Mouse (Mus musculus): ENCODE data around the gene Klhl40.

The Klhl40 gene

GRCm38 (mm10) chr9:121784801-121785200, 7.4 kb downstream of the Klhl40 start:
- DNase-seq, result no peak

- no peak for DNase-seq
Measured at GRCm38 (mm10) chr9:121785261-121785660, 7.9 kb downstream of the Klhl40 start.

- DNase-seq, result no peak
Measured at GRCm38 (mm10) chr9:121786359-121786758, 9.0 kb downstream of the Klhl40 start.

GRCm38 (mm10) chr9:121791206-121791605, 13.8 kb downstream of the Klhl40 start:
- DNase-seq, result peak; percentile 45

- DNase-seq, result peak; percentile 57
Measured at GRCm38 (mm10) chr9:121791757-121792521, 14.5 kb downstream of the Klhl40 start, which contains the start of gene Hhatl. TSS of gene Hhatl (minus strand) at chr9:121792507.

- peak; percentile 57 for DNase-seq
Measured at GRCm38 (mm10) chr9:121794972-121795539, 17.6 kb downstream of the Klhl40 start.

GRCm38 (mm10) chr9:121797722-121798121, 20.3 kb downstream of the Klhl40 start:
- DNase-seq, result peak; percentile 66

GRCm38 (mm10) chr9:121798887-121799520, 21.6 kb downstream of the Klhl40 start:
- no peak for DNase-seq

GRCm38 (mm10) chr9:121802747-121803146, 25.3 kb downstream of the Klhl40 start:
- DNase-seq, result no peak

- no peak for DNase-seq
Measured at GRCm38 (mm10) chr9:121807546-121807945, 30.1 kb downstream of the Klhl40 start.

- no peak for DNase-seq
Measured at GRCm38 (mm10) chr9:121807947-121808346, 30.5 kb downstream of the Klhl40 start.

- DNase-seq, result no peak
Measured at GRCm38 (mm10) chr9:121808511-121808910, 31.1 kb downstream of the Klhl40 start.

- no peak for DNase-seq
Measured at GRCm38 (mm10) chr9:121810081-121810821, 32.8 kb downstream of the Klhl40 start.

- no peak for DNase-seq
Measured at GRCm38 (mm10) chr9:121815183-121815582, 37.8 kb downstream of the Klhl40 start.

GRCm38 (mm10) chr9:121819073-121819770, 41.8 kb downstream of the Klhl40 start:
- peak; percentile 66 for DNase-seq

GRCm38 (mm10) chr9:121819771-121820471, 42.5 kb downstream of the Klhl40 start:
- peak; percentile 40 for DNase-seq

- DNase-seq, result no peak
Measured at GRCm38 (mm10) chr9:121820765-121821164, 43.4 kb downstream of the Klhl40 start.

- DNase-seq, result peak; percentile 51
Measured at GRCm38 (mm10) chr9:121822585-121822991, 45.2 kb downstream of the Klhl40 start.

GRCm38 (mm10) chr9:121823051-121823450, 45.6 kb downstream of the Klhl40 start:
- DNase-seq, result peak; percentile 76

- DNase-seq, result peak; percentile 26
Measured at GRCm38 (mm10) chr9:121823991-121824390, 46.6 kb downstream of the Klhl40 start.

GRCm38 (mm10) chr9:121826356-121826755, 48.9 kb downstream of the Klhl40 start:
- DNase-seq, result no peak

- no peak for DNase-seq
Measured at GRCm38 (mm10) chr9:121828314-121828713, 50.9 kb downstream of the Klhl40 start.
